Mouse (Mus musculus): ENCODE measurements around the gene Dhrs1. TPM values are rescaled to one million over a fixed set of nuclear protein-coding genes. Genes with fewer than 3 reads are reported as not detected.

The Dhrs1 gene
- polyA plus RNA-seq, 1 experiment from 2014 or later, result 94.7 TPM

DNA sequence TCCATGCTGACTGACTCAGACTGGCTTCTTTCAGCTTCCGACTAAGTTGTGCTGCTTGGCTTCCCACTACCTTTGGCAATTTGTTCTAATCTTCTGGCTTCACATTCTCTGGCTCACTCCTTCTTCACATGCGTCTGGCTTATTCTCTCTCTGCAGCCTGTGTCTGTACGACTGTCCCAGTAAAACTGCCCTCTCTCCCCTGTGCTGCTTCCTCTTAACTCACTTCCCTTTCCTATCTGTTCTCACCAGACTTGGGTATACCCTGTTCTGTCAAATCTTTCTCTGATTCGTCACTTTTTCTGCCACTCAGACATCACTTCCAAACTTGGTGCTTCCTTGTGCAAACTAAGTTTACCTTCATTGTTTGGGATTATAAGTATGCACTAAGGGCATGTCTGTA lies 48.3 kb downstream of the Dhrs1 start:
- H3K36me3 ChIP-seq, result no peaks in the 10 kb centered on the region
- no peak overlapping the region for H3K4me3 ChIP-seq (replicated peaks)
- no peaks in the 10 kb centered on the region for H3K9me3 ChIP-seq (replicated peaks)
- no peak for ATAC-seq (replicated peaks; ENCODE audit: low FRiP score)
- H3K9ac ChIP-seq, result no peak overlapping the region
- no peak overlapping the region for H3K27ac ChIP-seq
- H3K4me2 ChIP-seq, result no peak overlapping the region
- WGBS, result 83% methylated on average over 4 of the region's 4 CpGs
- H3K27me3 ChIP-seq, result no peaks in the 10 kb centered on the region
- H3K4me1 ChIP-seq, result peaks cover 14% of the 10 kb centered on the region; the same call in 1 of the 2 replicates

DNA sequence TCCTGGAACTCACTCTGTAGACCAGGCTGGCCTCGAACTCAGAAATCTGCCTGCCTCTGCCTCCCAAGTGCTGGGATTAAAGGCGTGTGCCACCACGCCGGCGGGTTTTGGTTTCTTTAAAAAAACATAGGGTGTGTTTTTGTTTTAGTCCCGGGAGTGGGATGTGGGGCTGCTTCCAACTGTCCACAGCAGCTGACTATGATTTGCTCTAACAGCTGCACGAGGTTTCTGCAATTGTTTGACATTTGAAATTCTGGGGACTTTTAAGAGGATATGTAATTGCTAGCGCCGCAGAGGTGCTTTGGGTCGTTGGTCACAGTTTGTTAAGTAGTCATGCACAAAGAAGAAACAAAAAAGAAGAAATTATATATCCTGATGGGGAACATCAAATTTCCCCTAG lies 56.1 kb downstream of the Dhrs1 start:
- no peak for ATAC-seq (replicated peaks; ENCODE audit: low FRiP score)
- Histone ChIP-seq H3K9ac (no peak overlapping the region), H3K27ac (no peak overlapping the region), H3K4me2 (no peak overlapping the region), H3K27me3 (no peaks in the 10 kb centered on the region), H3K4me3 (replicated peaks) (no peak overlapping the region), H3K36me3 (no peaks in the 10 kb centered on the region), H3K4me1 (no peaks in the 10 kb centered on the region), H3K9me3 (replicated peaks) (no peaks in the 10 kb centered on the region)
- WGBS, result 55% methylated on average over 10 of the region's 10 CpGs

Other genes with a start within 250 kb of the Dhrs1 start
- gene Cpne6, start 235.2 kb downstream of the Dhrs1 start, polyA plus RNA-seq (2015; fragmentation: Nextera tagmentation; extraction: Ambion mirVana), result 0.24 and 0.26 TPM in 2 replicates
- gene Nrl, start 220.7 kb downstream of the Dhrs1 start, polyA plus RNA-seq (2015; fragmentation: Nextera tagmentation; extraction: Ambion mirVana), result not detected in 2 replicates
- 50.5 and 55.4 TPM in 2 replicates for gene Pck2, start 205.4 kb downstream of the Dhrs1 start, polyA plus RNA-seq (2015; fragmentation: Nextera tagmentation; extraction: Ambion mirVana)
- gene Dcaf11, start 185.7 kb downstream of the Dhrs1 start, polyA plus RNA-seq (2015; fragmentation: Nextera tagmentation; extraction: Ambion mirVana), result 89.2 and 93.0 TPM in 2 replicates
- 1.6 TPM in 2 replicates for gene A730061H03Rik, start 185.3 kb downstream of the Dhrs1 start, polyA plus RNA-seq (2015; fragmentation: Nextera tagmentation; extraction: Ambion mirVana)
- 4.2 and 6.1 TPM in 2 replicates for gene Fitm1, start 170.1 kb downstream of the Dhrs1 start, polyA plus RNA-seq (2015; fragmentation: Nextera tagmentation; extraction: Ambion mirVana)
- gene Psme1, start 167.6 kb downstream of the Dhrs1 start, polyA plus RNA-seq (2015; fragmentation: Nextera tagmentation; extraction: Ambion mirVana), result 147 and 153 TPM in 2 replicates
- gene Emc9, start 160.4 kb downstream of the Dhrs1 start, polyA plus RNA-seq (2015; fragmentation: Nextera tagmentation; extraction: Ambion mirVana), result 6.8 and 7.4 TPM in 2 replicates
- 248 and 261 TPM in 2 replicates for gene Psme2, start 154.6 kb downstream of the Dhrs1 start, polyA plus RNA-seq (2015; fragmentation: Nextera tagmentation; extraction: Ambion mirVana)
- gene Rnf31, start 154.0 kb downstream of the Dhrs1 start, polyA plus RNA-seq (2015; fragmentation: Nextera tagmentation; extraction: Ambion mirVana), result 18.6 and 21.7 TPM in 2 replicates
- 12.8 and 14.6 TPM in 2 replicates for gene Irf9, start 142.1 kb downstream of the Dhrs1 start, polyA plus RNA-seq (2015; fragmentation: Nextera tagmentation; extraction: Ambion mirVana)
- 20.3 and 22.4 TPM in 2 replicates for gene Rec8, start 127.7 kb downstream of the Dhrs1 start, polyA plus RNA-seq (2015; fragmentation: Nextera tagmentation; extraction: Ambion mirVana)
- gene Ipo4, start 109.7 kb downstream of the Dhrs1 start, polyA plus RNA-seq (2015; fragmentation: Nextera tagmentation; extraction: Ambion mirVana), result 97.4 and 115 TPM in 2 replicates
- gene Gm49378, start 107.8 kb downstream of the Dhrs1 start, polyA plus RNA-seq (2015; fragmentation: Nextera tagmentation; extraction: Ambion mirVana), result 1.4 and 2.3 TPM in 2 replicates
- gene Tm9sf1, start 101.9 kb downstream of the Dhrs1 start, polyA plus RNA-seq (2015; fragmentation: Nextera tagmentation; extraction: Ambion mirVana), result 113 and 123 TPM in 2 replicates
- 0.92 and 1.0 TPM in 2 replicates for gene Tssk4, start 95.5 kb downstream of the Dhrs1 start, polyA plus RNA-seq (2015; fragmentation: Nextera tagmentation; extraction: Ambion mirVana)
- gene Mdp1, start 85.2 kb downstream of the Dhrs1 start, polyA plus RNA-seq (2015; fragmentation: Nextera tagmentation; extraction: Ambion mirVana), result 53.6 and 55.8 TPM in 2 replicates
- 68.2 and 72.6 TPM in 2 replicates for gene Gmpr2, start 73.7 kb downstream of the Dhrs1 start, polyA plus RNA-seq (2015; fragmentation: Nextera tagmentation; extraction: Ambion mirVana)
- 545 and 565 TPM in 2 replicates for gene Nedd8, start 73.6 kb downstream of the Dhrs1 start, polyA plus RNA-seq (2015; fragmentation: Nextera tagmentation; extraction: Ambion mirVana)
- gene Tinf2, start 63.9 kb downstream of the Dhrs1 start, polyA plus RNA-seq (2015; fragmentation: Nextera tagmentation; extraction: Ambion mirVana), result 43.6 and 46.9 TPM in 2 replicates
- gene Tgm1, start 31.8 kb downstream of the Dhrs1 start, polyA plus RNA-seq (2015; fragmentation: Nextera tagmentation; extraction: Ambion mirVana), result 2.1 TPM in 2 replicates
- 37.6 and 41.8 TPM in 2 replicates for gene Rabggta, start 23.4 kb downstream of the Dhrs1 start, polyA plus RNA-seq (2015; fragmentation: Nextera tagmentation; extraction: Ambion mirVana)
- 38.6 and 43.4 TPM in 2 replicates for gene Nop9, start within 50 bp of the Dhrs1 start, polyA plus RNA-seq (2015; fragmentation: Nextera tagmentation; extraction: Ambion mirVana)
- gene Cideb, start 12.8 kb upstream of the Dhrs1 start, polyA plus RNA-seq (2015; fragmentation: Nextera tagmentation; extraction: Ambion mirVana), result 10.0 and 11.2 TPM in 2 replicates
- gene Ltb4r2, start 15.7 kb upstream of the Dhrs1 start, polyA plus RNA-seq (2015; fragmentation: Nextera tagmentation; extraction: Ambion mirVana), result 0.25 and 0.35 TPM in 2 replicates
- 0.69 and 0.73 TPM in 2 replicates for gene Ltb4r1, start 20.3 kb upstream of the Dhrs1 start, polyA plus RNA-seq (2015; fragmentation: Nextera tagmentation; extraction: Ambion mirVana)
- 13.9 and 15.8 TPM in 2 replicates for gene Adcy4, start 38.4 kb upstream of the Dhrs1 start, polyA plus RNA-seq (2015; fragmentation: Nextera tagmentation; extraction: Ambion mirVana)
- 38.1 and 40.4 TPM in 2 replicates for gene Ripk3, start 43.2 kb upstream of the Dhrs1 start, polyA plus RNA-seq (2015; fragmentation: Nextera tagmentation; extraction: Ambion mirVana)
- gene Nfatc4, start 77.5 kb upstream of the Dhrs1 start, polyA plus RNA-seq (2015; fragmentation: Nextera tagmentation; extraction: Ambion mirVana), result 32.2 and 39.9 TPM in 2 replicates
- gene Nynrin, start 108.3 kb upstream of the Dhrs1 start, polyA plus RNA-seq (2015; fragmentation: Nextera tagmentation; extraction: Ambion mirVana), result 20.7 and 22.4 TPM in 2 replicates
- gene Cbln3, start 138.7 kb upstream of the Dhrs1 start, polyA plus RNA-seq (2015; fragmentation: Nextera tagmentation; extraction: Ambion mirVana), result 0.33 and 0.65 TPM in 2 replicates
- 18.0 and 19.5 TPM in 2 replicates for gene Khnyn, start 139.3 kb upstream of the Dhrs1 start, polyA plus RNA-seq (2015; fragmentation: Nextera tagmentation; extraction: Ambion mirVana)
- gene Sdr39u1, start 154.6 kb upstream of the Dhrs1 start, polyA plus RNA-seq (2015; fragmentation: Nextera tagmentation; extraction: Ambion mirVana), result 56.6 and 63.8 TPM in 2 replicates
- gene Cma1, start 199.0 kb upstream of the Dhrs1 start, polyA plus RNA-seq (2015; fragmentation: Nextera tagmentation; extraction: Ambion mirVana), result 2.1 and 2.6 TPM in 2 replicates
- gene Cma2, start 205.3 kb upstream of the Dhrs1 start, polyA plus RNA-seq (2015; fragmentation: Nextera tagmentation; extraction: Ambion mirVana), result not detected in 2 replicates

Measured in kidney, embryonic 15.5 days (tissue).